Mouse (Mus musculus): ENCODE data around the gene Dnajc7. TPM values are rescaled to one million over a fixed set of nuclear protein-coding genes. Genes with fewer than 3 reads are reported as not detected.

Dnajc7 gene
- polyA plus RNA-seq, 1 experiment from 2014 or later, result 188 TPM

DNA sequence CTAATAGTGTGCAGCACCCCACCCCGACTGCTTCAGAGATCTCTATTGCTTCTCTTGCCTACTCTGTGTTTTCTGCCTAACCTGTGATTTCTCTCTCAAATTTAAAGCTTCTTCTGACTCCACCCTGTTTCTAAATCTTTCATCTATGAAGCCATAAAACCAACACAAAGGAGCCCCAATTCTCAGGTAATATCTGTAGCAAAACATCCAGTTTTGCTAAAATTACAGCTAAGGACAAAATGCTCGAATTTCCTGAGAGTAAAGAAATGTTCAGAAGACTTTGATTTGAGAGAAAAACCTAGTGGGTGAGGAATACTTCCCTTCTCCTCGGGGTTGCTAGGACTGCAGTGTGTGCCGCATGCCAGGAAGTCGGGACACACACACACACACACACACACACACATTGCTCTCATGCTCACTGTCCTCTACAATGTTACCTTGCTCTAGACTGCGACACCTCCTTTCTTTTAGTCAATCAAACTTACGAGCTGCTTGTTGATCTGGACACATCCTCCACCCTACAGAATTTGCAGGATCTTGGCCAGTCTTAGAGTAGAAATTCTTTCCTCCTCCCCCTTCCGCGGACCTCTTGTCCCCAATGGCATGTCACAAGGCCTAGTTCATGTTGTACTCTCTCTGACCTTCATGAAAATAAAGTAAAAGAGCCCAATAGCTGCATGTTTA is 9.8 kb downstream of the Dnajc7 start:
- ATAC-seq, result no peak
- H3K4me1 ChIP-seq (replicated peaks), result peaks cover 13% of the 10 kb centered on the region; the same call in 1 of the 2 replicates
- WGBS, result 69% methylated on average over 9 of the region's 9 CpGs
- no peak overlapping the region for H3K27ac ChIP-seq
- H3K4me3 ChIP-seq (replicated peaks), result no peak overlapping the region
- no peaks in the 10 kb centered on the region for H3K36me3 ChIP-seq
- no peaks in the 10 kb centered on the region for H3K9me3 ChIP-seq
- H3K4me2 ChIP-seq (replicated peaks), result no peak overlapping the region
- no peak overlapping the region for H3K9ac ChIP-seq
- no peaks in the 10 kb centered on the region for H3K27me3 ChIP-seq (replicated peaks)

- ATAC-seq, result no peak
- no peak overlapping the region for H3K9ac ChIP-seq
Measured at GRCm38 (mm10) chr11:100609355-100609996, 10.5 kb downstream of the Dnajc7 start.

DNA sequence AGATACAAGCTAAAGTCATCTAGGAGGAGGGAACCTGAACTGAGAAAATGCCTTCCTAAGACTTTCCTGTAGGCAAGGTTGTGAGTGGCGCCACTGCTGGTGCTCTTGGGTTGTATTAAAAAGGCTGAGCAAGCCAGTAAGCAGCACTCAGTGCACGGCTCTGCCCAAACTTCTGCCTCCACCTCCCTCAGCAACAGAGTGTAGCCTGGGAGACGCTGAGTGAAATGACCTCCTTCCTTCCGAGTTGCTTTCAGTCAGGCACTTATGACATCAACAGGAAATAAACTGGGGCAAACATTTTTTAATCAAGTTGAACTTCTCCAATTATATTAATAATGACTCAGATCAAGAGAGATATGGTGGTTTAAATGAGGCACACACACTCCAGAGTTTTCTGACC is 11.2 kb downstream of the Dnajc7 start:
- 63% methylated on average over 4 of the region's 4 CpGs for WGBS
- ATAC-seq, result no peak
- no peak overlapping the region for H3K9ac ChIP-seq
- H3K27me3 ChIP-seq (replicated peaks), result no peaks in the 10 kb centered on the region
- H3K36me3 ChIP-seq, result no peaks in the 10 kb centered on the region
- H3K4me3 ChIP-seq (replicated peaks), result no peak overlapping the region
- no peaks in the 10 kb centered on the region for H3K9me3 ChIP-seq
- no peak overlapping the region for H3K4me2 ChIP-seq (replicated peaks)
- no peak overlapping the region for H3K27ac ChIP-seq
- H3K4me1 ChIP-seq (replicated peaks), result peaks cover 15% of the 10 kb centered on the region; the same call in 1 of the 2 replicates

More at GRCm38 (mm10) chr11:100609355-100609996, 10.5 kb downstream of the Dnajc7 start:
- no peaks in the 10 kb centered on the region for H3K27me3 ChIP-seq (replicated peaks)
- 85% methylated on average over 5 of the region's 5 CpGs for WGBS
- H3K4me3 ChIP-seq (replicated peaks), result no peak overlapping the region
- no peaks in the 10 kb centered on the region for H3K36me3 ChIP-seq
- H3K4me1 ChIP-seq (replicated peaks), result peaks cover 14% of the 10 kb centered on the region; the same call in 1 of the 2 replicates
- no peaks in the 10 kb centered on the region for H3K9me3 ChIP-seq
- no peak overlapping the region for H3K4me2 ChIP-seq (replicated peaks)
- no peak overlapping the region for H3K27ac ChIP-seq

GRCm38 (mm10) chr11:100607121-100607520 is 12.8 kb downstream of the Dnajc7 start:
- no peak overlapping the region for H3K27ac ChIP-seq
- H3K4me1 ChIP-seq (replicated peaks), result peaks cover 7% of the 10 kb centered on the region; the same call in 1 of the 2 replicates
- H3K9me3 ChIP-seq, result no peaks in the 10 kb centered on the region
- ATAC-seq, result no peak
- H3K27me3 ChIP-seq (replicated peaks), result no peaks in the 10 kb centered on the region
- 84% methylated on average over 6 of the region's 6 CpGs for WGBS
- H3K4me3 ChIP-seq (replicated peaks), result no peak overlapping the region
- no peaks in the 10 kb centered on the region for H3K36me3 ChIP-seq
- H3K9ac ChIP-seq, result no peak overlapping the region
- H3K4me2 ChIP-seq (replicated peaks), result no peak overlapping the region

- no peak overlapping the region for H3K4me2 ChIP-seq (replicated peaks)
- no peaks in the 10 kb centered on the region for H3K27me3 ChIP-seq (replicated peaks)
- H3K36me3 ChIP-seq, result no peaks in the 10 kb centered on the region
- H3K9me3 ChIP-seq, result no peaks in the 10 kb centered on the region
- ATAC-seq, result no peak
- peaks cover 7% of the 10 kb centered on the region; the same call in 1 of the 2 replicates for H3K4me1 ChIP-seq (replicated peaks)
- no peak overlapping the region for H3K4me3 ChIP-seq (replicated peaks)
- H3K9ac ChIP-seq, result no peak overlapping the region
- WGBS, result 90% methylated on average over 10 of the region's 10 CpGs
- no peak overlapping the region for H3K27ac ChIP-seq
Measured at GRCm38 (mm10) chr11:100605451-100605850, 14.5 kb downstream of the Dnajc7 start.

GRCm38 (mm10) chr11:100604321-100605005 is 15.5 kb downstream of the Dnajc7 start:
- Histone ChIP-seq H3K27me3 (replicated peaks) (no peaks in the 10 kb centered on the region), H3K9me3 (no peaks in the 10 kb centered on the region), H3K9ac (no peak overlapping the region), H3K4me1 (replicated peaks) (0 out of 2 replicates have a peak, but pooled peaks cover 3% of the 10 kb centered on the region), H3K27ac (no peak overlapping the region), H3K4me3 (replicated peaks) (no peak overlapping the region), H3K36me3 (0 out of 2 replicates have a peak, but pooled peaks cover under 1% of the 10 kb centered on the region), H3K4me2 (replicated peaks) (no peak overlapping the region)
- no peak for ATAC-seq
- 75% methylated on average over 4 of the region's 4 CpGs for WGBS

- H3K9ac ChIP-seq, result no peak overlapping the region
- H3K4me1 ChIP-seq (replicated peaks), result 0 out of 2 replicates have a peak, but pooled peaks cover 3% of the 10 kb centered on the region
- no peak for ATAC-seq
- H3K4me2 ChIP-seq (replicated peaks), result no peak overlapping the region
- 78% methylated on average over 8 of the region's 8 CpGs for WGBS
- no peak overlapping the region for H3K4me3 ChIP-seq (replicated peaks)
- H3K9me3 ChIP-seq, result no peaks in the 10 kb centered on the region
- H3K36me3 ChIP-seq, result peaks cover 6% of the 10 kb centered on the region
- no peak overlapping the region for H3K27ac ChIP-seq
- H3K27me3 ChIP-seq (replicated peaks), result no peaks in the 10 kb centered on the region
Measured at GRCm38 (mm10) chr11:100603813-100604212, 16.2 kb downstream of the Dnajc7 start.

DNA sequence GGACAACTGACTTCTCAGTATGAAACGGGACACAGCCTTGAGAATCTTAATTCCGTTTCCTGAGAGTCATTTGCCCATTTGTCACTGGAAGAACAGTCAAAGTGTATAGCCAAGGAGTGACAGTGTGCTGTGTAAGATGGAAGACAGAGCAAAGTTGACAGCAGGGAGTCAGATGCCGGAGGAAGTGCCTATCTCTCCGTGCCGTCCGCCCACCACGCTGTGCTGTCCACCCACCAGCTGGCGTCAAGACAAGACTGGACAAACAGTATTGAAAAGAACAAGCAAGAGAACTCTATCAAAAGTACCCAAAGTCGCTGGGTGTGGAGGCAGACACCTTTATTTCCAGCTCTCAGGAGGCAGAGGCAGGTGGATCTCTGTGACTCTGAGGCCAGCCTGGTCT is 16.8 kb downstream of the Dnajc7 start:
- H3K9me3 ChIP-seq, result no peaks in the 10 kb centered on the region
- no peak overlapping the region for H3K4me2 ChIP-seq (replicated peaks)
- no peak for ATAC-seq
- H3K9ac ChIP-seq, result no peak overlapping the region
- 85% methylated on average over 9 of the region's 9 CpGs for WGBS
- 0 out of 2 replicates have a peak, but pooled peaks cover 3% of the 10 kb centered on the region for H3K4me1 ChIP-seq (replicated peaks)
- H3K4me3 ChIP-seq (replicated peaks), result no peak overlapping the region
- H3K27me3 ChIP-seq (replicated peaks), result no peaks in the 10 kb centered on the region
- no peak overlapping the region for H3K27ac ChIP-seq
- peaks cover 12% of the 10 kb centered on the region for H3K36me3 ChIP-seq

DNA sequence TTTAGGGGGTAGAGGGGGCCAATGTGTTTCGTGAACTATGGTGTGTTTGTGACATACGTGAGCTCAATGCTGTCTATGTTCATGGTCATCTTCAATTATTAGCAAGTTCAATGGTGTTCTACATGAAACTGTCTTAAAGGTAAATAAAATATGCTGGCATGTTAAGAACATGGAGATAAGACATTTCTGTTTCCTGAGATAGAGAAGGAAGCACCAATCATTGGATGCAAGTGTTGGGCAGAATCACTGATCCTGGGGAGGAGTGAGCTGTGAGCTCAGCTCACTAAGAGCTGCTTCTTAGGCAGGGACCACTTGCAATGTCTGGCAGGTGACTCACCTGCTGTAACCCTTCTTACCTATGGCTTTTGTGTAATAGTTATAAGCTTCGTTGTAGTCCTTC is 18.6 kb downstream of the Dnajc7 start:
- H3K9me3 ChIP-seq, result no peaks in the 10 kb centered on the region
- H3K36me3 ChIP-seq, result peaks cover 27% of the 10 kb centered on the region
- no peak for ATAC-seq
- no peak overlapping the region for H3K4me2 ChIP-seq (replicated peaks)
- H3K9ac ChIP-seq, result no peak overlapping the region
- no peak overlapping the region for H3K27ac ChIP-seq
- H3K27me3 ChIP-seq (replicated peaks), result no peaks in the 10 kb centered on the region
- H3K4me3 ChIP-seq (replicated peaks), result no peak overlapping the region
- H3K4me1 ChIP-seq (replicated peaks), result 0 out of 2 replicates have a peak, but pooled peaks cover 3% of the 10 kb centered on the region
- WGBS, result 97% methylated on average over 3 of the region's 3 CpGs

DNA sequence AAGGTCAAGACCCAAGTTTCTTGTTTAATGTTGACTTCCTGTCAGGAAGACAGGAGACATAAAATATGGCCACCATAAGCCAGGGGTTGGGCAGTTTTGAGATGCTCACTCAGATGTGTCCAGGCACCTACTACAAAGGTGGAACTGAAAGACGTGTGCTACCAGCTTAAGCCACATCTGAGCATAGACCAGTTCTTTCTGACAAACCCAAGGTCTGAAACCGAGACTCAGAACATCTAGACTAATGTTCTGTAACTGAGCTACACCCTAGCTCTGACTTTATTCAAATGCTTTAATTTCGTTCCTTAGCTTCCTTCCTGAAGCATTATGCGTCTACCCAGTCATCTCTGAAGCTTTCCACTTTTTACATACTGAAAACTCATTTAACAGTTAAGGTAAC is 21.9 kb downstream of the Dnajc7 start:
- H3K4me3 ChIP-seq (replicated peaks), result no peak overlapping the region
- no peak overlapping the region for H3K4me2 ChIP-seq (replicated peaks)
- H3K9me3 ChIP-seq, result no peaks in the 10 kb centered on the region
- H3K9ac ChIP-seq, result no peak overlapping the region
- no peaks in the 10 kb centered on the region for H3K27me3 ChIP-seq (replicated peaks)
- no peak for ATAC-seq
- no peak overlapping the region for H3K27ac ChIP-seq
- no peaks in the 10 kb centered on the region for H3K4me1 ChIP-seq (replicated peaks)
- 78% methylated on average over 4 of the region's 4 CpGs for WGBS
- peaks cover 33% of the 10 kb centered on the region for H3K36me3 ChIP-seq

GRCm38 (mm10) chr11:100595533-100595932 is 24.4 kb downstream of the Dnajc7 start:
- 79% methylated on average over 4 of the region's 4 CpGs for WGBS
- H3K27ac ChIP-seq, result no peak overlapping the region

DNA sequence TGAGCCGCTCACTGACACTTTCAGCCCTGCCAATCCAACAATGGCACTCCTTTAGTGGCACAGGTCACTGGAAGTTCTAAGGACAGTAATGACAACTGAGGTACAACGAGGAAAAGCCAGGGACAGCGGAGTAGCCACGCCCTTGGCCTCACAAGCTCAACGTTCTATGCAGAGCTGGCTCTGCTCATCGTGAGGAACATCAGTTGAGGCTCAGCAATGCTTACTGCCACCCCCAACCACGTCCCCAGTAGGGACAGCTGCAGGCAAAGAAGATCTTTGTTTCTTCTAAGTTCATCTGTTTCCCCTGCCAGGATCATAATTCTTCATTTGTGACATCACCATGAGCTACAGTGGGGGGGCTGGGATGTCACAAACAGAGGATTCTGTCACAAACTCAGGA is 25.4 kb downstream of the Dnajc7 start:
- H3K4me3 ChIP-seq (replicated peaks), result no peak overlapping the region
- no peak for ATAC-seq
- no peak overlapping the region for H3K9ac ChIP-seq
- no peaks in the 10 kb centered on the region for H3K9me3 ChIP-seq
- H3K4me2 ChIP-seq (replicated peaks), result no peak overlapping the region
- H3K36me3 ChIP-seq, result peaks cover 56% of the 10 kb centered on the region
- H3K27ac ChIP-seq, result no peak overlapping the region
- WGBS, result 77% methylated on average over 7 of the region's 7 CpGs
- H3K4me1 ChIP-seq (replicated peaks), result no peaks in the 10 kb centered on the region
- H3K27me3 ChIP-seq (replicated peaks), result no peaks in the 10 kb centered on the region

More at GRCm38 (mm10) chr11:100595533-100595932, 24.4 kb downstream of the Dnajc7 start:
- Histone ChIP-seq H3K9ac (no peak overlapping the region), H3K4me1 (replicated peaks) (no peaks in the 10 kb centered on the region), H3K27me3 (replicated peaks) (no peaks in the 10 kb centered on the region), H3K36me3 (peaks cover 51% of the 10 kb centered on the region), H3K4me3 (replicated peaks) (no peak overlapping the region), H3K4me2 (replicated peaks) (no peak overlapping the region), H3K9me3 (no peaks in the 10 kb centered on the region)
- no peak for ATAC-seq

Measured in intestine, embryonic 15.5 days (tissue).